Mouse (Mus musculus) limb, embryonic 10.5 days (tissue): ENCODE measurements around the gene Tubb5. TPM values are rescaled to one million over a fixed set of nuclear protein-coding genes. Genes with fewer than 3 reads are reported as not detected.

Experiments used
- DNase-seq: peaks from one replicate; pipeline ENCODE4 v3.0.0-alpha.2; 2017; ENCODE audit warnings: low spot score
- H3K27ac ChIP-seq: fragments of 300-500 bp; sonication (generic); 2 replicates; pipeline ENCODE4 v1.5.1; 2016; ENCODE audit warnings: mild to moderate bottlenecking
- H3K27me3 ChIP-seq: fragments of 300-500 bp; sonication (generic); 2 replicates; pipeline ENCODE4 v1.6.1; 2016; ENCODE audit warnings: low read depth, mild to moderate bottlenecking; ENCODE audit not compliant: poor library complexity, severe bottlenecking
- H3K36me3 ChIP-seq: fragments of 300-500 bp; sonication (generic); 2 replicates; pipeline ENCODE4 v1.6.1; 2016; ENCODE audit warnings: mild to moderate bottlenecking, moderate library complexity
- H3K4me1 ChIP-seq: fragments of 300-500 bp; sonication (generic); 2 replicates; pipeline ENCODE4 v1.6.1; 2016
- H3K4me3 ChIP-seq: fragments of 300-500 bp; sonication (generic); 2 replicates; pipeline ENCODE4 v1.5.1; 2016; ENCODE audit warnings: mild to moderate bottlenecking, moderate library complexity
- H3K9me3 ChIP-seq: fragments of 300-500 bp; sonication (generic); replicated peaks from 2 replicates; pipeline ENCODE4 v1.6.1; 2016; ENCODE audit warnings: mild to moderate bottlenecking
- WGBS: fragments of 180-500 bp; shearing (Covaris S2); methylation state at CpG from one replicate; pipeline ENCODE4 v1.1.7; 2016; 5-methylcytosine and 5-hydroxymethylcytosine counted together
- polyA plus RNA-seq: library from polyadenylated mRNA; unstranded; fragments of >200 nt; fragmentation: Nextera tagmentation; extraction: Ambion mirVana; gene quantifications from 2 replicates; pipeline ENCODE4 v1.2.1, GENCODE M21; 2016

Gene Tubb5
- polyA plus RNA-seq, 1 experiment from 2014 or later: 1,509 TPM

GRCm38 (mm10) chr17:35815836-35816235 is 22.3 kb downstream of the Tubb5 start:
- Histone ChIP-seq H3K27me3 (peaks cover 19% of the 10 kb centered on the region), H3K9me3 (no peaks in the 10 kb centered on the region), H3K36me3 (no peaks in the 10 kb centered on the region), H3K4me3 (no peak overlapping the region), H3K4me1 (peaks cover 19% of the 10 kb centered on the region), H3K27ac (no peak overlapping the region)
- DNase-seq: no peak
- 71% methylated on average over 7 of the region's 7 CpGs for WGBS

DNA sequence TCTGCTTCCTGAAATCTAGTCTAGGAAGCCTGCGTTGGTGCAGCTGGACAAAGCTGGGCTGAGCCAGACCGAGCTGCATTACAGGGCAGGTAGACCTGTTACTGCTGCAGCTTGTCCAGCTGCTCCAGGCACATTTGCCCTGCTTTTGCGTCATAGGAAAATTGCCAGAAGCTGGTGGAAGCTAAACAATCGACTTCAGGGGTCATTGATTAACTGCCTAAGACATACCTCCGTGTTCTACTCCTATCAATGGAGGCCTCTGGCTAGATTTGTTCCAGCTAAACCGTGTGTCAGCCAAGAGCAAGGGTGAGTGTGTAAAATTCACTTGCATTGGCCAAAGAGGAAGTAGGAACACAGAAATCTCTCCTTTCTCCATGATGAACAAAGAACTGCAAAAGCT is 23.4 kb downstream of the Tubb5 start:
- 68% methylated on average over 6 of the region's 6 CpGs for WGBS

GRCm38 (mm10) chr17:35813653-35814052 is 24.5 kb downstream of the Tubb5 start:
- H3K27me3 ChIP-seq: 0 out of 2 replicates have a peak, but pooled peaks cover 7% of the 10 kb centered on the region
- no peaks in the 10 kb centered on the region for H3K9me3 ChIP-seq
- no peak overlapping the region for H3K4me3 ChIP-seq
- DNase-seq: no peak
- H3K4me1 ChIP-seq: peaks cover 16% of the 10 kb centered on the region
- no peak overlapping the region for H3K27ac ChIP-seq
- WGBS: 90% methylated on average over 7 of the region's 7 CpGs
- H3K36me3 ChIP-seq: no peaks in the 10 kb centered on the region

More for the DNA sequence above, 23.4 kb downstream of the Tubb5 start:
- Histone ChIP-seq H3K4me1 (peaks cover 16% of the 10 kb centered on the region), H3K27ac (no peak overlapping the region), H3K36me3 (no peaks in the 10 kb centered on the region), H3K9me3 (no peaks in the 10 kb centered on the region), H3K4me3 (no peak overlapping the region), H3K27me3 (0 out of 2 replicates have a peak, but pooled peaks cover 9% of the 10 kb centered on the region)
- no peak for DNase-seq

DNA sequence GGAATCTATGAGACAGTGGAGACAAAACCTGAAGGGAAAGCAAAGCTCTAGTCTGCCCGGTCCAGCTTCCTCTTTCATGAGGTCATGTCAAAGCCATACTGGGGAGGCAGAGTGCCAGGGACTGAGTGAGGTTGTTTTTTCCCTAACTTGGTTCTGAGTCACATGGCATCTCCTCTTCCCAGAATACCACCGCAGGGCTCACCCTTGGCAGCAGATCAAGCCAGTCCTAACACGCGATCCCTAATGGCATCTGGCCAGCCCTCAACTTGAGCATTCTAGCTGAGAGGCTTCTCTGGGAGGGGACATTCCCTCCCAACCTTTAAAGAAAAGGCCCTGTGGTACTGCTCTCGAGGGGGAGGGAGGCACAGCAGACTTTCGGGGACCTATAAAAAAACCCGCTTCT is 24.9 kb downstream of the Tubb5 start:
- 0 out of 2 replicates have a peak, but pooled peaks cover 7% of the 10 kb centered on the region for H3K27me3 ChIP-seq
- H3K4me3 ChIP-seq: no peak overlapping the region
- no peaks in the 10 kb centered on the region for H3K9me3 ChIP-seq
- H3K36me3 ChIP-seq: no peaks in the 10 kb centered on the region
- no peak for DNase-seq
- 79% methylated on average over 7 of the region's 7 CpGs for WGBS
- H3K27ac ChIP-seq: no peak overlapping the region
- H3K4me1 ChIP-seq: peaks cover 16% of the 10 kb centered on the region

DNA sequence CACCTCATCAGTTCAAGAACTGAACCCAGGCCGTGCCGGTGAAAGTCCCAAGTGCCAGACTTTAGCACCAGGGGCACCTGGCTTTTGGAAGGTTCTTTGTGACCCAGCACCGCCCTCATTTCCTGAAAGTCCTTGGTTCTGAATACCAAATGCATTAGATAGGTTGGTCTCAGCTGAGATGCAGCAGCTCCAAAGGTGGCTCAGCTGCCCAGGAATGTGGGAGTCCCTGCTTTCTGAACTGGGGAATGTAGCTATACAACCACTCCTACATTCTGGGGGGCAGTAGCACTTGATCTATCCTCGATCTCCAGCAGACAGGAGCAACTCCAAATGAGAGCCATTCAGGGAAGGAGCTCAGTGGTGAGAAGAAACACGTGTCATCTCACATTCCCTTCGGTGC is 25.4 kb downstream of the Tubb5 start:
- Histone ChIP-seq H3K9me3 (no peaks in the 10 kb centered on the region), H3K4me3 (no peak overlapping the region), H3K36me3 (no peaks in the 10 kb centered on the region), H3K27ac (no peak overlapping the region), H3K4me1 (peaks cover 16% of the 10 kb centered on the region), H3K27me3 (0 out of 2 replicates have a peak, but pooled peaks cover 7% of the 10 kb centered on the region)
- 81% methylated on average over 6 of the region's 6 CpGs for WGBS
- DNase-seq: no peak

- no peak for DNase-seq
- 81% methylated on average over 5 of the region's 5 CpGs for WGBS
- peaks cover 12% of the 10 kb centered on the region for H3K4me1 ChIP-seq
- H3K4me3 ChIP-seq: no peak overlapping the region
- no peaks in the 10 kb centered on the region for H3K9me3 ChIP-seq
- H3K27me3 ChIP-seq: 0 out of 2 replicates have a peak, but pooled peaks cover 7% of the 10 kb centered on the region
- H3K36me3 ChIP-seq: no peaks in the 10 kb centered on the region
- no peak overlapping the region for H3K27ac ChIP-seq
Measured at GRCm38 (mm10) chr17:35812307-35812706, 25.8 kb downstream of the Tubb5 start.

GRCm38 (mm10) chr17:35810900-35811648 is 27.0 kb downstream of the Tubb5 start:
- DNase-seq: no peak
- WGBS: 90% methylated on average over 5 of the region's 5 CpGs
- H3K27ac ChIP-seq: no peak overlapping the region

GRCm38 (mm10) chr17:35809395-35809794 is 28.7 kb downstream of the Tubb5 start:
- H3K27me3 ChIP-seq: no peaks in the 10 kb centered on the region
- no peak for DNase-seq
- H3K9me3 ChIP-seq: no peaks in the 10 kb centered on the region
- no peaks in the 10 kb centered on the region for H3K4me1 ChIP-seq
- WGBS: 90% methylated on average over 11 of the region's 11 CpGs
- no peak overlapping the region for H3K27ac ChIP-seq
- no peak overlapping the region for H3K4me3 ChIP-seq
- no peaks in the 10 kb centered on the region for H3K36me3 ChIP-seq

More at GRCm38 (mm10) chr17:35810900-35811648, 27.0 kb downstream of the Tubb5 start:
- no peaks in the 10 kb centered on the region; the same call in 1 of the 2 replicates for H3K4me1 ChIP-seq
- H3K9me3 ChIP-seq: no peaks in the 10 kb centered on the region
- H3K4me3 ChIP-seq: no peak overlapping the region
- no peaks in the 10 kb centered on the region for H3K36me3 ChIP-seq
- H3K27me3 ChIP-seq: 0 out of 2 replicates have a peak, but pooled peaks cover 2% of the 10 kb centered on the region

DNA sequence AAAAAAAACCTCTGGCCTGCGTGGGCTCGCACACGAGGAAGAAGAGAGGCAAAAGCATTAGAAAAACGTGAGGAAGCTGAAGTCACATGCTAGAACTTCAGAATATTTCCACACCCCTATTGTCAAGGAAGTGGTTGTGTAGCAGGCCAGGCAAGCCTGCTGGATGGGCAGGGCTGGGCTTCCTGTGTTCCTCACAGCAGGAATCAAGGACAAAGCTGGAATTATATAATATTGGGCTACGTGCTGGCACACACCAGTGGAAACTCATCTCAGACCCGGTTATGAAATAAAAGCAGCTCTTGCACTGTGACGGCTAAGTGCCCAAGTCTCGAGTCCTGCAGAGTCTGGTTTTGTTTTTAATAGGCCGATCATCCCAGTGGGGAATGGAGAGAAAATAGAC is 30.0 kb downstream of the Tubb5 start:
- Histone ChIP-seq H3K27me3 (no peaks in the 10 kb centered on the region), H3K4me1 (no peaks in the 10 kb centered on the region), H3K4me3 (no peak overlapping the region), H3K9me3 (no peaks in the 10 kb centered on the region), H3K27ac (no peak overlapping the region), H3K36me3 (no peaks in the 10 kb centered on the region)
- 87% methylated on average over 9 of the region's 9 CpGs for WGBS
- DNase-seq: no peak

DNA sequence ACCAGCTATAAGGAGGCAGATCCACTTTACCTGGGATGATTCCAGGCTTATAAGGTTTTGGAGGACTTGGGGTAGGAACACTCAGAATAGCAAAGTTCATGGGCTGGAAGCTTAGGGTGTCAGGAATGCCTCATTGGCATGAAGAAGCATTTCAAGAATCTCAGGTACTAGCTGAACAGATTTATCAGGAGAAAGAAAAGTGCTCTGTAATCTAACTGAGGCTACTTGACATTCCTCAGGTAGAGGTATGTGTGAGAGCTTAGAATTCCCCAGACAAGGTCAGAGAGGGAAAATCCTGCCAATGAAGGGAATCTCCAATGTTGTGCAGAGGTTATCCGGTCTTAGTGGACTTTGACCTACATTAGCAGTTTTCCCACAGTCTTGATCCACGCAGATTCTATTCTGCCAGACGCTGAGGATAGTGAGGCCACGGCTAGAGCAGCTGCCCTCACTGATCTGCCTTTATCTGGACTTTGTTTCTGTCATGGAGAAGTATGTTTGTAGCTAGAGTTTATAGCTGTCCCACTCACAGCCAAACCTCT is 34.2 kb downstream of the Tubb5 start:
- no peaks in the 10 kb centered on the region for H3K4me1 ChIP-seq
- WGBS: 90% methylated on average over 4 of the region's 4 CpGs
- no peaks in the 10 kb centered on the region for H3K36me3 ChIP-seq
- no peak for DNase-seq
- H3K4me3 ChIP-seq: no peak overlapping the region
- H3K27me3 ChIP-seq: no peaks in the 10 kb centered on the region
- no peak overlapping the region for H3K27ac ChIP-seq
- no peaks in the 10 kb centered on the region for H3K9me3 ChIP-seq

DNA sequence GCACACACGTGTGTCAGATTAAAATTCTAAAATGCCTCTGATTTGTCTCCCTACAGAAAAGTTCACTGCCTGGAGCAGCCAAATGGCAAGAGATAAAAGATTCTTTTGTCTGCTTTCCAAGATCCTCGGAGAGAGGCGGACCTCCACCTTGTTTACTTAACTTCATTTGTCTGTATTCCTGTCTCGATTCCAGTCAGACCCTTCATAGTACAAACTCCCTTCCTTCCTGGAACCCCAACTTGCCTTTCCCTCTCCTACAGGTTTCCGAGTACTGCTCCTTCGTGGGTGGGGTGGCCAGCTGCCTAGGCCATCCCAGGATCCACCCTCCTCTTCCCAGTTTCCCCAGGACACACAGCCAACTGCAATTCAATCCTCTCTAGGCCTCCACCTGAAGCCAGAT is 35.1 kb downstream of the Tubb5 start:
- no peaks in the 10 kb centered on the region for H3K36me3 ChIP-seq
- WGBS: 84% methylated on average over 6 of the region's 6 CpGs
- no peak for DNase-seq
- H3K4me1 ChIP-seq: no peaks in the 10 kb centered on the region
- H3K27ac ChIP-seq: no peak overlapping the region
- no peak overlapping the region for H3K4me3 ChIP-seq
- no peaks in the 10 kb centered on the region for H3K9me3 ChIP-seq
- no peaks in the 10 kb centered on the region for H3K27me3 ChIP-seq

- no peak overlapping the region for H3K4me3 ChIP-seq
- no peaks in the 10 kb centered on the region for H3K36me3 ChIP-seq
- H3K4me1 ChIP-seq: no peaks in the 10 kb centered on the region
- no peak overlapping the region for H3K27ac ChIP-seq
- 81% methylated on average over 2 of the region's 2 CpGs for WGBS
- no peaks in the 10 kb centered on the region for H3K9me3 ChIP-seq
- no peak for DNase-seq
- no peaks in the 10 kb centered on the region for H3K27me3 ChIP-seq
Measured at GRCm38 (mm10) chr17:35800905-35801304, 37.2 kb downstream of the Tubb5 start.

- WGBS: 69% methylated on average over 5 of the region's 5 CpGs
- H3K27ac ChIP-seq: no peak overlapping the region
- H3K27me3 ChIP-seq: no peaks in the 10 kb centered on the region
- no peaks in the 10 kb centered on the region for H3K36me3 ChIP-seq
- H3K4me3 ChIP-seq: no peak overlapping the region
- H3K4me1 ChIP-seq: no peaks in the 10 kb centered on the region
- DNase-seq: no peak
- no peaks in the 10 kb centered on the region for H3K9me3 ChIP-seq
Measured at GRCm38 (mm10) chr17:35796835-35797234, 41.3 kb downstream of the Tubb5 start.
